Mouse (Mus musculus) heart, embryonic 14.5 days (tissue): Measurements from ENCODE around the gene Tex44. TPM values are rescaled to one million over a fixed set of nuclear protein-coding genes. Genes with fewer than 3 reads are reported as not detected.

Source experiments
- polyA plus RNA-seq: library from polyadenylated mRNA; unstranded; fragments of >200 nt; fragmentation: Nextera tagmentation; extraction: Ambion mirVana; gene quantifications from 2 replicates; pipeline ENCODE4 v1.2.1, GENCODE M21; 2014

Gene Tex44
- polyA plus RNA-seq, 1 experiment from 2014 or later = not detected

Other genes starting within 250 kb of the Tex44 start
- gene B3gnt7, start 123.5 kb upstream of the Tex44 start, polyA plus RNA-seq = 2.4 and 3.5 TPM in 2 replicates
- 177 and 193 TPM in 2 replicates for gene Ncl, start 66.9 kb upstream of the Tex44 start, polyA plus RNA-seq
- gene Nmur1, start 101 bp upstream of the Tex44 start, polyA plus RNA-seq = not detected in 2 replicates
- 788 and 789 TPM in 2 replicates for gene Ptma, start 100.4 kb downstream of the Tex44 start, polyA plus RNA-seq
- gene Pde6d, start 156.3 kb downstream of the Tex44 start, polyA plus RNA-seq = 63.5 and 67.9 TPM in 2 replicates
- gene Cops7b, start 156.6 kb downstream of the Tex44 start, polyA plus RNA-seq = 20.7 and 20.9 TPM in 2 replicates
- 0.32 and 0.39 TPM in 2 replicates for gene Nppc, start 244.2 kb downstream of the Tex44 start, polyA plus RNA-seq